Mouse (Mus musculus): Measurements from ENCODE around the gene Soat2. TPM values are rescaled to one million over a fixed set of nuclear protein-coding genes. Genes with fewer than 3 reads are reported as not detected.
"Not testable (repeated sequence)": the region's sequence is repeated elsewhere in the genome, so short reads cannot be mapped to it uniquely, and the experiment has no call there.

Soat2 gene
- total and polyA plus RNA-seq, 2 experiments from 2014 or later = 0.06 TPM; not detected in 1

DNA sequence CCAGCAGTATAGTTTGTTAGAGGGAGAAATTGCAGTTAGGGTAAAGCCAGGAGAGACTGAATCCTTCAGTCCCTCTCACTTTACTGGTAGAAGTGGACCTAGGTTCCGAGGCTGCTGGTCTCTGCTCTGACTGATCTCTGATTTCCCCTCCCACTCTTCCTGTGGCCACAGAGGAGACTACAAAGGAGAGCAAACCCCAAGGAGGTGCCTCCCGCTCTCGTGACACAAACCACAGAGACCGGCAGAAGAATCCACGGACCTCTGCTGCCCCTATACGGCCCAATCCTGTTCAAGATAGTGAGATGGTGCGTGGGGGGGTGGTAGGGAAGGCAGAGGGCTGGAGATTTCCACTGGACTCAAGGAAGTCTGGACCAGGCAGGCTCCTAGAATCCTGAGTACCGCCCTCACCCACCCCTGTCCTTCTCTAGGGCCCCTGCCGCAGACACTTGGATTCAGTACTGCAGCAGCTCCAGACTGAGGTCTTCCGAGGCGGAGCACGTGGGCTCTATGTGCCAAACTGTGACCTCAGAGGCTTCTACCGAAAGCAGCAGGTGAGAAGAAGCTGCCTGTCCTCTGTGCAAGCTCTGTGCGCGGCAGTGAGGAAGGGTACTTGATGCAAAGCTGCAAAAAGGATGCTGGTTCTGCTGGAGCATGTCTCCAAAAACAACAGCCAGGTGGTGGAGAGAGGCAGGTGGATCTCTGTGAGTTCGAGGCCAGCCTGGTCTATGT lies 2.5 kb upstream of the Soat2 start:
- no peaks in the 10 kb centered on the region for H3K4me1 ChIP-seq (ENCODE audit: insufficient read depth, low read length)
- ATAC-seq (ENCODE audit: low FRiP score) (no peak), DNase-seq (ENCODE audit: low spot score) (no peak)
- no peak overlapping the region for H3K4me2 ChIP-seq (ENCODE audit: low read depth, low read length, poor library complexity, severe bottlenecking)
- no peaks in the 10 kb centered on the region for H3K9me3 ChIP-seq (ENCODE audit: low read length)
- H3K36me3 ChIP-seq (ENCODE audit: insufficient read depth, low read length) = no peaks in the 10 kb centered on the region
- WGBS = 73% methylated on average over 16 of the region's 16 CpGs
- peaks cover 26% of the 10 kb centered on the region for H3K27me3 ChIP-seq (ENCODE audit: insufficient read depth, low read length)
- H3K27ac ChIP-seq (ENCODE audit: low read depth, low read length) = no peak overlapping the region
- no peak overlapping the region for H3K9ac ChIP-seq (replicated peaks; ENCODE audit: low read length, poor library complexity, severe bottlenecking)
- TF ChIP-seq CTCF (IDR thresholded peaks at IDR 0.05) = no peak
- H3K4me3 ChIP-seq (ENCODE audit: low read depth, low read length) = no peak overlapping the region

DNA sequence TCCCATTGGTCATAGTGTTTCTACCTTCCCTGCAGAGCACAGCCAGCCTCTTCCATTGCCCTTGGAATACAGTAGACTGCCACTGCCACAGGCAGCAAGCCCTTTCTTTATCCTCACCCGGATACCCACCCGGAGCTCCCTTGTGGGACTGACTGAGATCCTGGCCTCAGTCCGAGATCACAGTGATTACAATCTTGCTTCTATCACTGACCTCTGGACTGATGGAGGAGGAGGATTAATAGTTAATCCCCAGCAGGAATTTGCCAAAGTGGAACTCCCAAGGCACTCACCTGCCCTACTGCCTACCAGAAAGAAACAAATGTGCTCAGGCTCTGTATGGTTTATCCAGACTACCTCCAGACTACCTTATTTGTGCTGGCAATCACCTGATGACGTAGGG lies 765 bp upstream of the Soat2 start:
- no peaks in the 10 kb centered on the region for H3K36me3 ChIP-seq (ENCODE audit: insufficient read depth, low read length)
- no peak for ATAC-seq (ENCODE audit: low FRiP score)
- H3K4me3 ChIP-seq (ENCODE audit: low read depth, low read length) = no peak overlapping the region
- H3K27ac ChIP-seq (ENCODE audit: low read depth, low read length) = no peak overlapping the region
- peaks cover 15% of the 10 kb centered on the region; the same call in 1 of the 2 replicates for H3K27me3 ChIP-seq (ENCODE audit: insufficient read depth, low read length)
- H3K9ac ChIP-seq (replicated peaks; ENCODE audit: low read length, poor library complexity, severe bottlenecking) = no peak overlapping the region
- TF ChIP-seq CTCF (IDR thresholded peaks at IDR 0.05) = no peak
- H3K4me1 ChIP-seq (ENCODE audit: insufficient read depth, low read length) = no peaks in the 10 kb centered on the region
- no peaks in the 10 kb centered on the region for H3K9me3 ChIP-seq (ENCODE audit: low read length)
- 68% methylated on average over 4 of the region's 4 CpGs for WGBS
- DNase-seq (ENCODE audit: low spot score) = no peak
- no peak overlapping the region for H3K4me2 ChIP-seq (ENCODE audit: low read depth, low read length, poor library complexity, severe bottlenecking)

DNA sequence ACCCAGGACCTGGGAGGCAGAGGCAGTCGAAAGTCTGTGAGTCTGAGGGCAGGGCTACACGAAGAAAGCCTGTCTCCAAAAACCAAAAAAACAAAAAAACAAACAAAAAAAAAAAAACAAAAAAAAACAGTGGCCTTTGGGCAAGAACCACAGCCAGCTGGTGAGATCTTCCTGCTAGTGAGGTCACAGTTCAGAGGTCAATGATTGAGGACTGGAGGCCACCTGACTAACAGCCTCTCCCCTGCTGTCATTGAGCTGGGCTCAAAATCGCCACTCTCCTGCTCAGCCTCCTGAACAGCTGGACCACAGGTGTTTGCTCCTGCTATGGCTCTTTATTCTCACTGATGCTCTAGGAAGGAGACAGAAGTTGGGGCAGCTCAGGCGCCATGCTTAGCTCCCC lies 2.3 kb downstream of the Soat2 start:
- peaks cover 5% of the 10 kb centered on the region; the same call in 1 of the 2 replicates for H3K4me1 ChIP-seq (ENCODE audit: insufficient read depth, low read length)
- H3K4me2 ChIP-seq (ENCODE audit: low read depth, low read length, poor library complexity, severe bottlenecking) = no peak overlapping the region
- no peak for TF ChIP-seq CTCF (IDR thresholded peaks at IDR 0.05)
- H3K27ac ChIP-seq (ENCODE audit: low read depth, low read length) = no peak overlapping the region
- no peak overlapping the region for H3K4me3 ChIP-seq (ENCODE audit: low read depth, low read length)
- no peak overlapping the region for H3K9ac ChIP-seq (replicated peaks; ENCODE audit: low read length, poor library complexity, severe bottlenecking)
- ATAC-seq (ENCODE audit: low FRiP score) (no peak), DNase-seq (ENCODE audit: low spot score) (no peak)
- no peaks in the 10 kb centered on the region for H3K36me3 ChIP-seq (ENCODE audit: insufficient read depth, low read length)
- WGBS = 30% methylated on average over 4 of the region's 4 CpGs
- no peaks in the 10 kb centered on the region for H3K27me3 ChIP-seq (ENCODE audit: insufficient read depth, low read length)
- no peaks in the 10 kb centered on the region for H3K9me3 ChIP-seq (ENCODE audit: low read length)

DNA sequence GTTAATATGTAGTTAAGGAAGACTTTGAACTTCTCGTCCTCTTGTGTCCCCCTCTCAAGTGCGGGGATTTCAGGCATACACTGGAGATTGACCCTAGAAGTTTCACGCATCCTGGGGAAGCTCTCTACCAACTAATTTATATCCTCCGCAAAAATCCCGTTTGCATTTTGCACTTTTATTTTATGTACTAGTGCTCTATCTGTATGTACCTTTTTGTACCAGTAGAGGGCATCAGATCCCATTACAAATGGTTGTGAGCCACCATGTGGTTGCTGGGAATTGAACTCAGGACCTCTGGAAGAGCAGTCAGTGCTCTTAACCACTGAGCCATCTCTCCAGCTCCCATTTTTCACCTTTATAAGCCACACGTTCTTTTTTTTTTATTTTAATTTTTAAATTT lies 4.7 kb downstream of the Soat2 start:
- H3K27ac ChIP-seq (ENCODE audit: low read depth, low read length); H3K4me1 ChIP-seq (ENCODE audit: insufficient read depth, low read length); H3K9ac ChIP-seq (replicated peaks; ENCODE audit: low read length, poor library complexity, severe bottlenecking); DNase-seq (ENCODE audit: low spot score); H3K9me3 ChIP-seq (ENCODE audit: low read length); H3K4me2 ChIP-seq (ENCODE audit: low read depth, low read length, poor library complexity, severe bottlenecking); H3K36me3 ChIP-seq (ENCODE audit: insufficient read depth, low read length); H3K4me3 ChIP-seq (ENCODE audit: low read depth, low read length); ATAC-seq (ENCODE audit: low FRiP score); H3K27me3 ChIP-seq (ENCODE audit: insufficient read depth, low read length): not testable (repeated sequence)
- 93% methylated on average over 6 of the region's 6 CpGs for WGBS
- TF ChIP-seq CTCF (IDR thresholded peaks at IDR 0.05) = peak; percentile 20; the same call in 1 of the 2 replicates

DNA sequence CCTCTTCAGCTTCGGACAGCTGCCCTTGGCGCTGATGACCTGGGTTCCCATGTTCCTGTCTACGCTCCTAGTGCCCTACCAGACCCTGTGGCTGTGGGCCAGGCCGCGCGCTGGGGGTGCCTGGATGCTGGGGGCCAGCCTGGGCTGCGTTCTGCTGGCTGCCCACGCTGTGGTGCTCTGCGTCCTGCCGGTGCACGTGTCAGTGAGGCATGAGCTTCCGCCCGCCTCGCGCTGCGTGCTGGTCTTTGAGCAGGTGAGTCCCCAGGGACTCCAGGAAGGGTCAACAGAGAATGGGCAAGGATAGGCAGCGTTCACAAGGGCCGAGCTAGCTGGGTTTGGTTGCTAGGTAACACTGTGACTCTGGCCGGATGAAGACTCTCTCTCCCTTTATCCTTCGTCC lies 6.5 kb downstream of the Soat2 start:
- DNase-seq (ENCODE audit: low spot score) = peak; percentile 55
- Histone ChIP-seq H3K27ac (ENCODE audit: low read depth, low read length) (no peak overlapping the region), H3K9me3 (ENCODE audit: low read length) (no peaks in the 10 kb centered on the region), H3K27me3 (ENCODE audit: insufficient read depth, low read length) (no peaks in the 10 kb centered on the region), H3K4me3 (ENCODE audit: low read depth, low read length) (no peak overlapping the region), H3K4me1 (ENCODE audit: insufficient read depth, low read length) (peaks cover 6% of the 10 kb centered on the region; the same call in 1 of the 2 replicates), H3K4me2 (ENCODE audit: low read depth, low read length, poor library complexity, severe bottlenecking) (no peak overlapping the region), H3K36me3 (ENCODE audit: insufficient read depth, low read length) (no peaks in the 10 kb centered on the region), H3K9ac (replicated peaks; ENCODE audit: low read length, poor library complexity, severe bottlenecking) (no peak overlapping the region)
- 0 out of 2 replicates have a peak, but pooled peaks have one; percentile 7 for TF ChIP-seq CTCF (IDR thresholded peaks at IDR 0.05)
- ATAC-seq (ENCODE audit: low FRiP score) = peak; percentile 31; the same call in 1 of the 2 replicates
- WGBS = 22% methylated on average over 20 of the region's 20 CpGs

DNA sequence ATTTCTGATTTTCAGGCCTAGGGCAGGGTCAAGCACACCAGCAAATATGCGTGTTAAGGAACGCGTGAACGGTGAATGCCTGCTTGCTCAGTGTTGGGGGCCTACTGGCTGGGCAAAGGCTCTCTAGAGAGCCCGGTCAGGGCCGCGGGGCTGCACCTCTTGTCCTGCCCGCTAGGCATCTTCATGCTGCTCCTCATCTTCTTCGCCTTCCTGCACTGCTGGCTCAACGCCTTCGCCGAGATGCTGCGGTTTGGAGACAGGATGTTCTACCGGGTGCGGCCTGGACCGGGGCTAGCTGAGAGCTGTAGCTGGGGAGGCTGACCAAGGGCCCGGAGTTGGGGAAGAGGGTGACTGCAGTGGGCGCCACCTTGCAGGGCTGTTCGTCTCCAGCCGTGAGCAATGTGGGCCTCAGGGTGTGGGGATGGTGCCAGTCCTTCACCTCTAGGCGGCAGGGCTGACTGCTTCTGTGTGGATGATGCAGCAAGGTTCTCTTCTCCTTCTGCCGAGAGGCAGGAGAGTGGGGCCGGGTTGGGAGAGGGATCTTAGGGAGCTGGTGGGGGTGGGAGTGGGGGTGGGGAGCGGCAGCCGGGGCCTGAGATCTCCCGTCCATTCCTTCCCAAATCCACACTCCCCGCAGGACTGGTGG lies 10.2 kb downstream of the Soat2 start:
- Histone ChIP-seq H3K9me3 (ENCODE audit: low read length) (no peaks in the 10 kb centered on the region), H3K4me3 (ENCODE audit: low read depth, low read length) (no peak overlapping the region), H3K4me2 (ENCODE audit: low read depth, low read length, poor library complexity, severe bottlenecking) (no peak overlapping the region), H3K27me3 (ENCODE audit: insufficient read depth, low read length) (no peaks in the 10 kb centered on the region), H3K36me3 (ENCODE audit: insufficient read depth, low read length) (no peaks in the 10 kb centered on the region), H3K27ac (ENCODE audit: low read depth, low read length) (no peak overlapping the region), H3K9ac (replicated peaks; ENCODE audit: low read length, poor library complexity, severe bottlenecking) (no peak overlapping the region), H3K4me1 (ENCODE audit: insufficient read depth, low read length) (peaks cover 6% of the 10 kb centered on the region; the same call in 1 of the 2 replicates)
- WGBS = 66% methylated on average over 25 of the region's 27 CpGs
- ATAC-seq (ENCODE audit: low FRiP score) = no peak
- no peak for DNase-seq (ENCODE audit: low spot score)
- no peak for TF ChIP-seq CTCF (IDR thresholded peaks at IDR 0.05)

Measured in midbrain, postnatal 0 days (tissue).